Mouse (Mus musculus) heart, embryonic 14.5 days (tissue): ENCODE results near the gene Zmynd8. TPM values are rescaled to one million over a fixed set of nuclear protein-coding genes. Genes with fewer than 3 reads are reported as not detected.

Experiments
- ATAC-seq: fragments of 200-750 bp; cut with Nextera tagmentation; 2 replicates; pipeline ENCODE4 v1.8.0; 2017; ENCODE audit warnings: low read depth, moderate TSS enrichment; ENCODE audit not compliant: insufficient number of reproducible peaks, insufficient read depth, low FRiP score
- H3K27ac ChIP-seq, 2 experiments: fragments of 200-500 bp in 1 of 2; fragments of 300-500 bp in 1 of 2; sonication (generic) in 1 of 2; replicated peaks in 1 of 2; 2 replicates each; pipeline ENCODE4 v1.5.1; 2012 to 2014; ENCODE audit warnings: low read depth in 2 of 2, low read length in 2 of 2, control low read depth in 1 of 2, mild to moderate bottlenecking in 1 of 2, mixed read lengths in 1 of 2; ENCODE audit not compliant: control insufficient read depth in 1 of 2, insufficient read depth in 1 of 2
- H3K27me3 ChIP-seq: fragments of 300-500 bp; sonication (generic); 2 replicates; pipeline ENCODE4 v1.6.1; 2014; ENCODE audit warnings: mild to moderate bottlenecking, low read length, control low read depth; ENCODE audit not compliant: control insufficient read depth, insufficient read depth
- H3K36me3 ChIP-seq: fragments of 300-500 bp; sonication (generic); 2 replicates; pipeline ENCODE4 v1.6.1; 2014; ENCODE audit warnings: mild to moderate bottlenecking, control low read depth, low read length, mixed read lengths; ENCODE audit not compliant: control insufficient read depth, insufficient read depth
- H3K4me1 ChIP-seq, 2 experiments: fragments of 200-500 bp in 1 of 2; fragments of 300-500 bp in 1 of 2; sonication (generic) in 1 of 2; 2 replicates each; pipeline ENCODE4 v1.6.1; 2012 to 2014; ENCODE audit warnings: low read length in 2 of 2, control low read depth in 1 of 2, mixed read lengths in 1 of 2; ENCODE audit not compliant: control insufficient read depth in 2 of 2, insufficient read depth in 2 of 2
- H3K4me2 ChIP-seq: fragments of 300-500 bp; sonication (generic); 2 replicates; pipeline ENCODE4 v1.6.1; 2014; ENCODE audit warnings: mild to moderate bottlenecking, low read length
- H3K4me3 ChIP-seq, 2 experiments: fragments of 200-500 bp in 1 of 2; fragments of 300-500 bp in 1 of 2; sonication (generic) in 1 of 2; 2 replicates each; pipeline ENCODE4 v1.5.1; 2012 to 2014; ENCODE audit warnings: low read length in 2 of 2, mild to moderate bottlenecking in 2 of 2, control low read depth in 1 of 2, low read depth in 1 of 2, moderate library complexity in 1 of 2; ENCODE audit not compliant: control insufficient read depth in 1 of 2, insufficient read depth in 1 of 2
- H3K9ac ChIP-seq: fragments of 300-500 bp; sonication (generic); 2 replicates; pipeline ENCODE4 v1.6.1; 2014; ENCODE audit warnings: mild to moderate bottlenecking, low read length
- H3K9me3 ChIP-seq: fragments of 300-500 bp; sonication (generic); 2 replicates; pipeline ENCODE4 v1.6.1; 2016; ENCODE audit warnings: low read length, control low read depth; ENCODE audit not compliant: control insufficient read depth
- WGBS: fragments of 180-500 bp; shearing (Covaris S2); extraction: QIAGEN DNeasy Blood & Tissue Kit; methylation state at CpG from one replicate; pipeline ENCODE4 v1.1.7; 2014; 5-methylcytosine and 5-hydroxymethylcytosine counted together
- polyA plus RNA-seq: library from polyadenylated mRNA; unstranded; fragments of >200 nt; fragmentation: Nextera tagmentation; extraction: Ambion mirVana; gene quantifications from 2 replicates; pipeline ENCODE4 v1.2.1, GENCODE M21; 2014

Zmynd8 gene
- polyA plus RNA-seq, 1 experiment from 2014 or later: 38.0 TPM

DNA sequence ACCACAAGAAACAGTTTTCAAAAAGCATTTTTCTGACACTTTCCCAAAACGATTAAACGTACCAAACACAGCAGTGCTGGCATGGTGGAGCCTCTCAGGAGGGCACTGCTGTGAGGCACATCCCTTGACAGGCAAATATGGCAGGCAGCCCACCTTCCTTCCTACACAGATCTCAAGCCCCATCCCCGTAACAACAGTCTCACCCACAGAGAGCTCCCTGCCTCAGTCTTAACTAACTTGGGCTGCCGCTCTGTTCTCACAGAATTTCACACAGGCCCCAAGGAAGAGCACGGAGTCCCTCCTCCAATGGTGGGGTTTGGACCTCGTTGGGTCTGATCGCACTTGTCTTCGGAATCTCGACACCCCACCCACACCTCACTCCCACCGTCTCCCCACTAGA lies 56.6 kb downstream of the Zmynd8 start:
- WGBS: 91% methylated on average over 10 of the region's 10 CpGs
- no peak overlapping the region for H3K9ac ChIP-seq
- peaks cover 100% of the 10 kb centered on the region for H3K36me3 ChIP-seq
- H3K4me1 ChIP-seq: peaks cover 2 to 22% of the 10 kb centered on the region in 2 experiments; a peak in 1 of 4 replicates
- no peak overlapping the region for H3K27ac ChIP-seq
- no peak overlapping the region for H3K4me2 ChIP-seq
- no peaks in the 10 kb centered on the region for H3K9me3 ChIP-seq
- ATAC-seq: no peak
- H3K4me3 ChIP-seq: no peak overlapping the region
- H3K27me3 ChIP-seq: no peaks in the 10 kb centered on the region

DNA sequence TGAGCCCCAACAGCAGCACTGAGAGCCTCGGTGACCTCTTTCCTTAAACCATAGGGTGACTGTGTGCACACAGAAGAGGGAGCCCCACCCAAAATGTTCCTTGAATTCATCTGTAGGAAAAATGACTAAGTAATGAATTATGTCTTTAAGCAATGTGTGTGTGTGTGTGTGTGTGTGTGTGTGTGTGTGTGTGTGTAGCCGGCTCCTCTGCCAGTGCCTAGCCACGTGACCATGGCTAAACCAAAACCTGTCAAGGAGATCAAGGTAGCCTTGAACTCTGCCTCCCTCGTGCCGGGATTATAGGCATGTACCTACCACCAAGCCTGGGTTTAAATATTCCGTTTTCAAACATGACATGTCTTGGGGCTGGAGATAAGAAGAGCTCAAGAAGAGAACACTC lies 57.0 kb downstream of the Zmynd8 start:
- H3K4me2 ChIP-seq: no peak overlapping the region
- no peaks in the 10 kb centered on the region for H3K9me3 ChIP-seq
- no peak for ATAC-seq
- no peak overlapping the region for H3K4me3 ChIP-seq
- 77% methylated on average over 6 of the region's 6 CpGs for WGBS
- H3K4me1 ChIP-seq: peaks cover 2 to 24% of the 10 kb centered on the region in 2 experiments; a peak in 2 of 4 replicates
- H3K36me3 ChIP-seq: peaks cover 100% of the 10 kb centered on the region
- no peak overlapping the region for H3K27ac ChIP-seq
- no peaks in the 10 kb centered on the region for H3K27me3 ChIP-seq
- H3K9ac ChIP-seq: no peak overlapping the region

DNA sequence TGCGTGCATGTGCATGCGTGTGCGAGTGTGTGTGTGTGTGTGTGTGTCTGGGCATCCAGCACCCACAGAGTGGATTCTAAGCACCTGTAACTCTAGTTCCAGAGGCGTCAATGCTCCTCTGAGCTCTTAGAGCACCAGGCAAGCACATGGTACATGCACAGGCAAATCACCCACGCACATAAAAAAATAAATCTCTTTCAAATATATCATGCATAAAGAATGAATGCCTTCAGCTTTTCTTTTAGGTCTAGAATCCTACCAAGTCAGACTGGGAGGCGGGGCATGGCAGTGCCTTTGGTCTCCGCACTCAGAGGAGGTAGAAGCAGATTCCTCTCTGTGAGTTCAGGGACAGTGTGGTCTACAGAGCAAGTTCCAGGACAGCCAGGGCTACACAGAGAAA lies 58.0 kb downstream of the Zmynd8 start:
- H3K36me3 ChIP-seq: peaks cover 98% of the 10 kb centered on the region
- no peaks in the 10 kb centered on the region for H3K9me3 ChIP-seq
- no peak overlapping the region for H3K9ac ChIP-seq
- WGBS: 93% methylated on average over 7 of the region's 7 CpGs
- ATAC-seq: no peak
- peaks cover 2 to 18% of the 10 kb centered on the region in 2 experiments; a peak in 2 of 4 replicates for H3K4me1 ChIP-seq
- no peak overlapping the region for H3K27ac ChIP-seq
- no peak overlapping the region for H3K4me2 ChIP-seq
- no peak overlapping the region for H3K4me3 ChIP-seq
- no peaks in the 10 kb centered on the region for H3K27me3 ChIP-seq

DNA sequence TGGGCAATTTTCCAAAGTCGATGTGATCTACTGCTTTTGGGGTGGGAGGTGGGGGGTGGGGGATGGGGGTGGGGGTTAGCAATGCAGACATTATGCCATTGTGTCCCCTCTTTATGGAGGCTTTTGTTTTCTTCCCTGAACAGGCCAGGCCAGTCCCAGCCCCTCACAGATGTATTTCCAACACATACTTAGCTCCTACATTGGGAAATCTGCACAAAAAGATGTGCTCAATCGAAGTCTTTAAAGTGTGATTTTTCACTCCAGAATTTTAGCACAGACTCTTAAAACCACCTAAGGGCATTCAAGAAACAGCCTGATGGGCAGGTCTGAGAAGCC lies 59.5 kb downstream of the Zmynd8 start:
- Histone ChIP-seq H3K4me2 (no peak overlapping the region), H3K36me3 (peaks cover 98% of the 10 kb centered on the region), H3K27me3 (no peaks in the 10 kb centered on the region), H3K27ac (no peak overlapping the region), H3K4me3 (no peak overlapping the region), H3K4me1 (peaks cover 2 to 18% of the 10 kb centered on the region in 2 experiments; a peak in 2 of 4 replicates), H3K9me3 (no peaks in the 10 kb centered on the region), H3K9ac (no peak overlapping the region)
- no peak for ATAC-seq
- 71% methylated on average over 2 of the region's 2 CpGs for WGBS

DNA sequence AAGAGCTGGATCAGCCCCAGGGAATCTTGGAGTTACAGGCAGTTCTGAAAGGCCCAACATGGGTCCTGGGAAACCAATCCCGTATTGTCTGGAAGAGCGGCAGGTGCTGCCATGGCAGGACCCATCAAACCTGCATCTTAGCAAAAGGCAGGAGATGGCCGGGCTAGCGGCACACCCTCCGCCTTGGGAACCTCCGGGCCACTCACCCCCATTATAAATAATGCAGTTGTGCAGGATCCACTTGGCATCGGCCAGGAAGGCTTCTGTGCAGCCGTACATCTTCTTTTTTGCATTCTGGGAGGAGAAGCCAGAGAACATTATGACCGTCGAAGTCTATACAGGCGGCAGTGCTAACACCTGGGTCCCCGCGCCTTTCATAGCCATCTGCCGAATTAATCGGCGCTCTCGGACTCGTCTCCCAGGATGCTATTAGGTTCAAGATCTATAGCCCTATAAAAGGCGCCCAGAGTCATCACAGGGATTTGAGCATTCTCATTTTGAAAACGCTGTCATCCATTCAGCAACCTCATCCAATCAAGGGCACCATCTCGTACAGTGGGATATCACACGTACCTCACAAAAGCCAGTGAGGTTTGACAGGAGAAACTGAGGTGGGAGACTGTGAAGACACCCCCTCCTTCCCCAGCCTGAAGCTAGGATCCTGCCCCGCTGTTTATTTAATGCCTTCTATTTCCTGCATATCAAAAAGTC lies 60.1 kb downstream of the Zmynd8 start:
- H3K4me3 ChIP-seq: no peak overlapping the region
- 94% methylated on average over 23 of the region's 23 CpGs for WGBS
- H3K27ac ChIP-seq: no peak overlapping the region
- H3K4me1 ChIP-seq: peaks cover 2 to 18% of the 10 kb centered on the region in 2 experiments; a peak in 2 of 4 replicates
- no peaks in the 10 kb centered on the region for H3K27me3 ChIP-seq
- H3K4me2 ChIP-seq: no peak overlapping the region
- no peaks in the 10 kb centered on the region for H3K9me3 ChIP-seq
- no peak for ATAC-seq
- H3K36me3 ChIP-seq: peaks cover 98% of the 10 kb centered on the region
- no peak overlapping the region for H3K9ac ChIP-seq

DNA sequence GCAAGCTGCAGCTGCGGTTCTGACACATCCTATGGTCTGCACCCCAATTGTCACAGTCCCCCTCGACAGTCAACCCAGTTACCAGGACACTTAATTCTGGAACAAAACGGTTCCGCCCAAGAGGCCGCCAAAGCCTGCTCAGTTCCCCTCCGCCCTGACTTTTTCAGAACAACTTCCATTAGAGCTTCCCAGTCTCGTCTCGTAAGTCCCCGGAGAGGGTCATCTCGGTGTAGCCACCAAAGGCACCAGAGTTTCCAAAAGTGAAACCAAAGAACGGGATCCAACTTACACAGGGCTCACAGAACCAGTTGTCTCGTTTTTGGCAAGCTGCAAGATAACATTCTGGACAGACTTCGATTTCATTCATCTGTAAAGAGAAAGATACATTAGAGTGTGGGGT lies 64.2 kb downstream of the Zmynd8 start:
- H3K9ac ChIP-seq: no peak overlapping the region
- no peaks in the 10 kb centered on the region for H3K9me3 ChIP-seq
- no peak overlapping the region for H3K4me2 ChIP-seq
- no peak for ATAC-seq
- H3K27ac ChIP-seq: no peak overlapping the region
- no peak overlapping the region for H3K4me3 ChIP-seq
- peaks cover 16 to 35% of the 10 kb centered on the region in 2 experiments for H3K4me1 ChIP-seq
- peaks cover 96% of the 10 kb centered on the region for H3K36me3 ChIP-seq
- no peaks in the 10 kb centered on the region for H3K27me3 ChIP-seq
- WGBS: 90% methylated on average over 13 of the region's 13 CpGs

DNA sequence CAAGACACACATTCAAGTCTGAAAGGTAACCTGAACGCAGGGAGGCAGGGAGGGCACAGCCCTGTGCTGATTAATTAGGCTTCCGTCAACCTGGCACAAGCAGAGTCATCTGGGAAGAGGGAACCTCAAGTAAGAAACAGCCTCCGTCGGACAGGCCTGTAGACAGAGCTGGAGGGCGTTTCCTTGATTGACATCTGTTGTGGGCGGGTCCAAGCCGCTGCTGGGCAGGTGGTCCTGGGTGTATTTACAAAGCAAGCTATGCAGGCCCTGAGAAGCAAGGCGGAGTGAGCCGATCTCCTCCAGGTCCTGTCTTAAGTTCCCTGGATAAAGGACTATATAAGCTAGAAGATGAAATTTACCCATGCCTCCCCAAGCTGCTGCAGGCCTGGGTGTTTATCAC lies 65.3 kb downstream of the Zmynd8 start:
- ATAC-seq: no peak
- no peak overlapping the region for H3K27ac ChIP-seq
- H3K4me3 ChIP-seq: no peak overlapping the region
- peaks cover 96% of the 10 kb centered on the region for H3K36me3 ChIP-seq
- WGBS: 73% methylated on average over 9 of the region's 9 CpGs
- no peaks in the 10 kb centered on the region for H3K27me3 ChIP-seq
- H3K4me2 ChIP-seq: no peak overlapping the region
- no peaks in the 10 kb centered on the region for H3K9me3 ChIP-seq
- peaks cover 16 to 30% of the 10 kb centered on the region in 2 experiments for H3K4me1 ChIP-seq
- no peak overlapping the region for H3K9ac ChIP-seq

DNA sequence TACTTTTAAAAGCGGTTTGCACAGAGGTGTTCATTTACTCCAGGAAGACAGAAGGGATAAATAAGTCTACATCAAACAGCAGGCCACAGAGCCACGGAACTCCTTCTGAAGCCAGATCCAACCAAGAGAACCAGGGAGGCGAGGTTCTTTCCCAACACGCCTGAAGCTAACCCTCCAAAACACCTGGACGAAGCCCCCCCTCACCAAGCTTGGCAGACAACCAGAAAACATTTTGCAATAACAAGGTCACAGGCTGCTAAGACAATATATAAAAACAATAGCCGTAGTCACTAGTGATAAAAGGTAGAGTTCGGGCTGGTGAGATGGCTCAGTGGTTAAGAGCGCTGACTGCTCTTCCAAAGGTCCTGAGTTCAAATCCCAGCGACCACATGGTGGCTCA lies 66.1 kb downstream of the Zmynd8 start:
- WGBS: 78% methylated on average over 9 of the region's 9 CpGs
- H3K4me2 ChIP-seq: no peak overlapping the region
- H3K9ac ChIP-seq: no peak overlapping the region
- H3K4me3 ChIP-seq: no peak overlapping the region
- H3K4me1 ChIP-seq: peaks cover 16 to 28% of the 10 kb centered on the region in 2 experiments
- H3K27ac ChIP-seq: 0 out of 4 replicates have a peak overlapping the region, but pooled peaks of 1 of the 2 experiments have one; percentile 30
- no peaks in the 10 kb centered on the region for H3K27me3 ChIP-seq
- peaks cover 96% of the 10 kb centered on the region for H3K36me3 ChIP-seq
- ATAC-seq: no peak
- no peaks in the 10 kb centered on the region for H3K9me3 ChIP-seq
